Mouse (Mus musculus): Measurements from ENCODE around the gene Pla2g12a. TPM values are rescaled to one million over a fixed set of nuclear protein-coding genes. Genes with fewer than 3 reads are reported as not detected.

Pla2g12a gene
- polyA plus RNA-seq, 1 experiment from 2014 or later, result 61.3 TPM

DNA sequence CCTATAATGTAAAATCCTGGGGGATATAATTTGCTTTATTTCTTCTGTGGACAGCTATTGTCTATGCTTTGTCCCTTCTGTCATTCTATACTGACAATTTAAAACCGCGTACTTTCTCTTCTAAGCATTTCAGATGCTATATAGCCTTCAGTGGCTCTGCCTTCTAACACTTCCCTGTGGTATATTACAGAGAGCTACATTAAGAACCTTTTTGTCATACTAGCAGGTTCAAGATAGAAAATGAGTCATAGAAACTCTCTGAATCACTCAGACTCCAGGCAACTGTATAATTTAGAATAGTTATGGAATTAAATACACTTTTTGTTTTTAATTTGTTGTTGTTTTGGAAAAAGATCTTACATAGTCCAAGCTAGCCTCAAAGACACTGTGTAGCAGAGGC, 62.4 kb downstream of the Pla2g12a start:
- Histone ChIP-seq H3K36me3 (replicated peaks; ENCODE audit: insufficient read depth, low read length) (no peaks in the 10 kb centered on the region), H3K9ac (replicated peaks) (no peak overlapping the region), H3K27me3 (ENCODE audit: insufficient read depth, low read length) (no peaks in the 10 kb centered on the region), H3K9me3 (ENCODE audit: low read length) (no peaks in the 10 kb centered on the region), H3K4me2 (ENCODE audit: low read depth, low read length) (no peak overlapping the region), H3K4me1 (ENCODE audit: insufficient read depth) (no peaks in the 10 kb centered on the region), H3K4me3 (ENCODE audit: low read depth, low read length) (no peak overlapping the region), H3K27ac (ENCODE audit: low read depth) (no peak overlapping the region)
- TF ChIP-seq CTCF (IDR thresholded peaks at IDR 0.05; ENCODE audit: low read depth) (no peak), EP300 (IDR thresholded peaks at IDR 0.05; ENCODE audit: low read depth) (no peak)
- no peak for DNase-seq
- WGBS (ENCODE audit: insufficient replicate concordance), result 95% methylated on average over 2 of the region's 2 CpGs
- ATAC-seq, result no peak

DNA sequence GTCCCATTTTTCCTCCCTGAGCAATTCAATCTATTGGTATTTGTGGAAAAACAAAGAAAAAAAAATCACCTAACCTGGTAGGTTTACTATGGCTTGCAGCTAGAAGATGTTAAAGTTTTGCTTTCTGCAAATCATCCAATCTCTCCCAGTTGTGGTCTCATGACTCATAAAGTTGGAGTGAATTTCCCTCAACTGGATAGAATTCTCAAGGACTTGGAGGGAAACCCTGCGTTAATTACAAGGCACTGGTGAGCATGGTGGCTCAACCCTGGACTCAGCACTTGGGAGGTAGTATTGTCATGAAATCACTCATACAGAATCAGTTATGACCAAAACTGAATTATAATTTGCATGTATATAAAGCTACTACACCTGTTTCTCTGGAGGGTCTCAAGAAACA, 62.9 kb downstream of the Pla2g12a start:
- no peak overlapping the region for H3K9ac ChIP-seq (replicated peaks)
- H3K27ac ChIP-seq (ENCODE audit: low read depth), result no peak overlapping the region
- no peaks in the 10 kb centered on the region for H3K4me1 ChIP-seq (ENCODE audit: insufficient read depth)
- WGBS (ENCODE audit: insufficient replicate concordance), result 89% methylated on average over 1 of the region's 1 CpGs
- H3K27me3 ChIP-seq (ENCODE audit: insufficient read depth, low read length), result no peaks in the 10 kb centered on the region
- ATAC-seq (no peak), DNase-seq (no peak)
- no peak overlapping the region for H3K4me2 ChIP-seq (ENCODE audit: low read depth, low read length)
- H3K9me3 ChIP-seq (ENCODE audit: low read length), result no peaks in the 10 kb centered on the region
- H3K36me3 ChIP-seq (replicated peaks; ENCODE audit: insufficient read depth, low read length), result no peaks in the 10 kb centered on the region
- no peak overlapping the region for H3K4me3 ChIP-seq (ENCODE audit: low read depth, low read length)
- TF ChIP-seq EP300 (IDR thresholded peaks at IDR 0.05; ENCODE audit: low read depth), result no peak
- no peak for TF ChIP-seq CTCF (IDR thresholded peaks at IDR 0.05; ENCODE audit: low read depth)

- no peak overlapping the region for H3K9ac ChIP-seq (replicated peaks)
- TF ChIP-seq CTCF (IDR thresholded peaks at IDR 0.05; ENCODE audit: low read depth), result no peak
These were observed 65.4 kb downstream of the Pla2g12a start for GRCm38 (mm10) chr3:129943813-129944212.

More at GRCm38 (mm10) chr3:129943813-129944212, 65.4 kb downstream of the Pla2g12a start:
- no peaks in the 10 kb centered on the region for H3K9me3 ChIP-seq (ENCODE audit: low read length)
- H3K27ac ChIP-seq (ENCODE audit: low read depth), result no peak overlapping the region
- H3K4me3 ChIP-seq (ENCODE audit: low read depth, low read length), result no peak overlapping the region
- H3K4me2 ChIP-seq (ENCODE audit: low read depth, low read length), result no peak overlapping the region
- ATAC-seq (no peak), DNase-seq (no peak)
- no peaks in the 10 kb centered on the region for H3K4me1 ChIP-seq (ENCODE audit: insufficient read depth)
- H3K36me3 ChIP-seq (replicated peaks; ENCODE audit: insufficient read depth, low read length), result no peaks in the 10 kb centered on the region
- WGBS (ENCODE audit: insufficient replicate concordance), result 33% methylated on average over 4 of the region's 4 CpGs
- no peaks in the 10 kb centered on the region for H3K27me3 ChIP-seq (ENCODE audit: insufficient read depth, low read length)

Other genes with a start within 250 kb of the Pla2g12a start
- gene Egf, start 123.3 kb upstream of the Pla2g12a start, polyA plus RNA-seq (2015; fragmentation: Nextera tagmentation; extraction: Ambion mirVana), result 0.25 and 0.39 TPM in 2 replicates
- not detected in 2 replicates for gene Lrit3, start 74.6 kb upstream of the Pla2g12a start, polyA plus RNA-seq (2015; fragmentation: Nextera tagmentation; extraction: Ambion mirVana)
- gene Rrh, start 56.0 kb upstream of the Pla2g12a start, polyA plus RNA-seq (2015; fragmentation: Nextera tagmentation; extraction: Ambion mirVana), result not detected in 2 replicates
- 23.2 and 25.7 TPM in 2 replicates for gene Gar1, start 47.2 kb upstream of the Pla2g12a start, polyA plus RNA-seq (2015; fragmentation: Nextera tagmentation; extraction: Ambion mirVana)
- 444 and 454 TPM in 2 replicates for gene Cfi, start 42.7 kb upstream of the Pla2g12a start, polyA plus RNA-seq (2015; fragmentation: Nextera tagmentation; extraction: Ambion mirVana)
- 31.6 and 34.4 TPM in 2 replicates for gene Casp6, start 22.8 kb downstream of the Pla2g12a start, polyA plus RNA-seq (2015; fragmentation: Nextera tagmentation; extraction: Ambion mirVana)
- gene Mcub, start 91.6 kb downstream of the Pla2g12a start, polyA plus RNA-seq (2015; fragmentation: Nextera tagmentation; extraction: Ambion mirVana), result 7.8 and 7.9 TPM in 2 replicates
- gene Sec24b, start 182.9 kb downstream of the Pla2g12a start, polyA plus RNA-seq (2015; fragmentation: Nextera tagmentation; extraction: Ambion mirVana), result 4.5 and 5.4 TPM in 2 replicates

All from liver, postnatal 0 days (tissue).